Mouse (Mus musculus) midbrain, embryonic 10.5 days (tissue): Measurements from ENCODE around the gene Scyl2. TPM values are rescaled to one million over a fixed set of nuclear protein-coding genes. Genes with fewer than 3 reads are reported as not detected.

Experiments
- DNase-seq: peaks from one replicate; pipeline ENCODE4 v3.0.0-alpha.2; 2017; ENCODE audit warnings: low spot score
- H3K27ac ChIP-seq: fragments of 300-500 bp; sonication (generic); replicated peaks from 2 replicates; pipeline ENCODE4 v1.5.1; 2016; ENCODE audit warnings: mild to moderate bottlenecking
- H3K27me3 ChIP-seq: fragments of 300-500 bp; sonication (generic); 2 replicates; pipeline ENCODE4 v1.6.1; 2016; ENCODE audit warnings: low read depth, mild to moderate bottlenecking; ENCODE audit not compliant: poor library complexity, severe bottlenecking
- H3K36me3 ChIP-seq: fragments of 300-500 bp; sonication (generic); 2 replicates; pipeline ENCODE4 v1.6.1; 2016; ENCODE audit warnings: mild to moderate bottlenecking, moderate library complexity
- H3K4me1 ChIP-seq: fragments of 300-500 bp; sonication (generic); 2 replicates; pipeline ENCODE4 v1.6.1; 2016
- H3K4me3 ChIP-seq: fragments of 300-500 bp; sonication (generic); 2 replicates; pipeline ENCODE4 v1.5.1; 2016; ENCODE audit warnings: mild to moderate bottlenecking, moderate library complexity
- H3K9me3 ChIP-seq: fragments of 300-500 bp; sonication (generic); replicated peaks from 2 replicates; pipeline ENCODE4 v1.6.1; 2016; ENCODE audit warnings: mild to moderate bottlenecking
- WGBS: fragments of 180-500 bp; shearing (Covaris S2); methylation state at CpG from one replicate; pipeline ENCODE4 v1.1.7; 2016; 5-methylcytosine and 5-hydroxymethylcytosine counted together
- polyA plus RNA-seq: library from polyadenylated mRNA; unstranded; fragments of >200 nt; fragmentation: Nextera tagmentation; extraction: Ambion mirVana; gene quantifications from 2 replicates; pipeline ENCODE4 v1.2.1, GENCODE M21; 2016

Scyl2 gene
- polyA plus RNA-seq, 1 experiment from 2014 or later, result 8.3 TPM

- DNase-seq, result no peak
- no peak overlapping the region for H3K4me3 ChIP-seq
- 90% methylated on average over 7 of the region's 7 CpGs for WGBS
Observed at GRCm38 (mm10) chr10:89667571-89667970, 18.5 kb downstream of the Scyl2 start.

DNA sequence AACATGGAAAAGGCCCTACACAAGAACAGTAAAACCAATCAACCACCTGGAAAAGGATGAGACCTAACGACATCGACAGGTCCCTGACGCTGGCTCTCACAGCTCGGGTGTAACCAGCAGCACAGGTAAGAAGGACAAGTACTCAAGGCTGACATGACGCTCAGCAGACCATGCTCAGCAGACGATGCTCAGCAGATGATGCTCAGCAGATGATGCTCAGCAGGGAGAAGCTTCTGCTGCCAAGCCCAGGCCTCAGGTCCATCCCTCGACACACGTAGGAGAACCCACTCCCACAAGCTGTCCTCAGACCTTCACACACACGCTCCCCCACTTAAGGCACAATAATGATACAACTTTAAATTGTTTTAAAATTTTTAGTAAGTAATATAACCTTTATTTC, 20.4 kb downstream of the Scyl2 start:
- no peak for DNase-seq
- WGBS, result 96% methylated on average over 9 of the region's 9 CpGs
- H3K27me3 ChIP-seq, result no peaks in the 10 kb centered on the region
- H3K9me3 ChIP-seq, result no peaks in the 10 kb centered on the region
- no peak overlapping the region for H3K27ac ChIP-seq
- H3K36me3 ChIP-seq, result peaks cover 28% of the 10 kb centered on the region
- H3K4me3 ChIP-seq, result no peak overlapping the region
- no peaks in the 10 kb centered on the region for H3K4me1 ChIP-seq

More at GRCm38 (mm10) chr10:89667571-89667970, 18.5 kb downstream of the Scyl2 start:
- H3K36me3 ChIP-seq, result peaks cover 17% of the 10 kb centered on the region
- no peaks in the 10 kb centered on the region for H3K9me3 ChIP-seq
- no peaks in the 10 kb centered on the region for H3K4me1 ChIP-seq
- no peaks in the 10 kb centered on the region for H3K27me3 ChIP-seq
- no peak overlapping the region for H3K27ac ChIP-seq

DNA sequence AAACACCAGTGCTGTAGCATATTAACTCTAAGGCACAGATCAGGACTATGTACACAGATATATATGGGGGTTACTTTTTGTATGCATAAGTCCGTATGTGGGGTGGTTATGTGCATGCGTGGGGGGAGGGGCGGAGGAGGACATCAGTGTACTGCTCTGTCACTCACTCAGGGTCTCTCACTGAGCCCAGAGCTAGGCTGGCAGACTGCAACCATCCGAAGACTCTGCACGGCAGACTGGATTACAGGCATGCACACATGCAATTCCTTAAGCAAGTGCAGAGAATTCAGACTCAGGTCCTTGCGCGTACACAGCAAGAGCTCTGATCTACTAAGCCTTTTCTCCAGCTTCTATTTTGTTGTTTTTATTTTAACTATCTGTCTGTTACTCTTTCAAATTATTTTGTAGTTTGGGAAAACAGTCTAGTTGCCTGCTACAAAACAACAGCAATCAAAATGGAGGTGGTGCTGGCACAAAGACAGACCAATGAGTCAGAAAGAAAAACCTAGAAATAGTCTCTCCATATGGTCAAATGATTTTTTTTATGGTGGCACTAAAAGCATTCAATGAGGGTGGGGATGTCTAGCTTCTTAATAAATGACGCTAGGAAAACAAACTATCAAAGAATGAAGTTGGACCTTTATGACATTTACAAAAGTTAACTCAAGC, 21.0 kb downstream of the Scyl2 start:
- DNase-seq, result no peak
- H3K27ac ChIP-seq, result no peak overlapping the region
- no peaks in the 10 kb centered on the region for H3K9me3 ChIP-seq
- no peaks in the 10 kb centered on the region for H3K27me3 ChIP-seq
- H3K4me1 ChIP-seq, result no peaks in the 10 kb centered on the region
- 96% methylated on average over 8 of the region's 8 CpGs for WGBS
- peaks cover 34% of the 10 kb centered on the region for H3K36me3 ChIP-seq
- H3K4me3 ChIP-seq, result no peak overlapping the region

- Histone ChIP-seq H3K9me3 (no peaks in the 10 kb centered on the region), H3K4me3 (no peak overlapping the region), H3K4me1 (no peaks in the 10 kb centered on the region), H3K27ac (no peak overlapping the region), H3K36me3 (peaks cover 90% of the 10 kb centered on the region), H3K27me3 (no peaks in the 10 kb centered on the region)
- WGBS, result 92% methylated on average over 5 of the region's 5 CpGs
- DNase-seq, result no peak
Observed at GRCm38 (mm10) chr10:89656366-89656765, 29.7 kb downstream of the Scyl2 start.

DNA sequence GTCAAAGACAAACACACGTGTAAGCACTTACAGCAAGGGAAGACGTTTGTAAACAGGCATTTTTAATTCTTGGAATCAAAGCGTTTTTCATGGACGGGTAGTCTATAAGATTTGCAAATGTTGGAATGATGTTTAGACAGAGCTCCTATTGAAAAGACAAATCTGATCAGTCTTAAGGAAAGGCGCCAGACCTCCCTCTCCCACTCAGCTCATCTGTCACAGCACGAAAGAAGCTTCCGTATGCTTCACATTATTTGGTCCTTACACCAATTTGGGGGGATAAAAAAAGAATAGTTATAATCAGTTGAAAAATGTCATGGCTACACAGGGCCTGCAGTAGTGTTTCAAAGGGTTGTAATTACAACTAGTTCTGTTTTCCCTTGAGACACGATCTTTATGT, 33.2 kb downstream of the Scyl2 start:
- Histone ChIP-seq H3K9me3 (no peaks in the 10 kb centered on the region), H3K27ac (no peak overlapping the region), H3K4me1 (no peaks in the 10 kb centered on the region), H3K27me3 (no peaks in the 10 kb centered on the region), H3K36me3 (peaks cover 84% of the 10 kb centered on the region), H3K4me3 (no peak overlapping the region)
- 92% methylated on average over 8 of the region's 8 CpGs for WGBS
- DNase-seq, result no peak

DNA sequence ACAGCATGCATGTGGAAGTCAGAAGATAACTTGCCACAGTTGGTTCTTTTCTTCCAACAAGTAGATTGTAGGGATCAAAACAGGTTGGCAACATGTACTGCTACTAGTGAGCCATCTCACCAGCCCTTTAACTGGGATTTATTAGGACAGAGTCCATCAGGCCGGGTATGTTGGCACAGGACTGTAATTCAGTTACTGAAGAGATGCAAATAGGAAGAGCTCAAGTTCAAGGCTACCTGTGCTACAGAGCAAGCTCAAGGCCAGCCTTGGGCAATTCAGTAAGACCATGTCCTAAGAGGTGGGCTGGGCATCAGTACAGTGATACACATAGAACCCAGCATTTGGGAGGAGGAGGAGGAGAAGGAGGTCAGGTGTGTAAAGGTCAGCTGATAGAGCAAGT, 34.4 kb downstream of the Scyl2 start:
- Histone ChIP-seq H3K4me1 (no peaks in the 10 kb centered on the region), H3K4me3 (no peak overlapping the region), H3K27ac (no peak overlapping the region), H3K9me3 (no peaks in the 10 kb centered on the region), H3K27me3 (no peaks in the 10 kb centered on the region), H3K36me3 (peaks cover 82% of the 10 kb centered on the region)
- WGBS, result 95% methylated on average over 1 of the region's 1 CpGs
- no peak for DNase-seq

- H3K9me3 ChIP-seq, result no peaks in the 10 kb centered on the region
- peaks cover 86% of the 10 kb centered on the region for H3K36me3 ChIP-seq
- no peaks in the 10 kb centered on the region for H3K27me3 ChIP-seq
- DNase-seq, result no peak
- H3K27ac ChIP-seq, result no peak overlapping the region
- H3K4me3 ChIP-seq, result no peak overlapping the region
- no peaks in the 10 kb centered on the region for H3K4me1 ChIP-seq
- WGBS, result 93% methylated on average over 9 of the region's 9 CpGs
Observed at GRCm38 (mm10) chr10:89646918-89647317, 39.2 kb downstream of the Scyl2 start.

- Histone ChIP-seq H3K4me1 (no peaks in the 10 kb centered on the region), H3K27ac (no peak overlapping the region), H3K4me3 (no peak overlapping the region), H3K27me3 (no peaks in the 10 kb centered on the region), H3K36me3 (peaks cover 37% of the 10 kb centered on the region), H3K9me3 (no peaks in the 10 kb centered on the region)
- DNase-seq, result no peak
- 86% methylated on average over 3 of the region's 3 CpGs for WGBS
Observed at GRCm38 (mm10) chr10:89637001-89637400, 49.1 kb downstream of the Scyl2 start.

DNA sequence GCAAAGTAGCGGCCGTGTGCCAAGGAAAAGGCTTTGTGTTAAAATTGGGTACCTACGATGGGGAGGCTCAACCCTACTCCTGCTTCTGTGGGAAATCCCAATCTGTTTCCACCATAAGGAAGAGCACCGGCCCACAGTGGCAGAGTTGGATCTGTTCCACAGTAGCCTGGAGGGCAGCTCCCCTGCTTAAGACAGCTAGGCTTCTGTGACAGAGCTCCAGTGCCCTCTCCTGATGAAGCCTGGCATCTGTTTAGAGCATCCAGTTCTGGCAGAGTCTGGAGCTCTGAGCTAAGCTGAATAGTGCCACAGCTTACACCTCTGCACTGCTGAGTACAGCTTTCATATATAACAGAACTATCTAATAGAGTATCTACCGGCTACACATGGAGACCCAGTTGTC, 51.1 kb downstream of the Scyl2 start:
- H3K27me3 ChIP-seq, result no peaks in the 10 kb centered on the region
- 93% methylated on average over 5 of the region's 5 CpGs for WGBS

DNA sequence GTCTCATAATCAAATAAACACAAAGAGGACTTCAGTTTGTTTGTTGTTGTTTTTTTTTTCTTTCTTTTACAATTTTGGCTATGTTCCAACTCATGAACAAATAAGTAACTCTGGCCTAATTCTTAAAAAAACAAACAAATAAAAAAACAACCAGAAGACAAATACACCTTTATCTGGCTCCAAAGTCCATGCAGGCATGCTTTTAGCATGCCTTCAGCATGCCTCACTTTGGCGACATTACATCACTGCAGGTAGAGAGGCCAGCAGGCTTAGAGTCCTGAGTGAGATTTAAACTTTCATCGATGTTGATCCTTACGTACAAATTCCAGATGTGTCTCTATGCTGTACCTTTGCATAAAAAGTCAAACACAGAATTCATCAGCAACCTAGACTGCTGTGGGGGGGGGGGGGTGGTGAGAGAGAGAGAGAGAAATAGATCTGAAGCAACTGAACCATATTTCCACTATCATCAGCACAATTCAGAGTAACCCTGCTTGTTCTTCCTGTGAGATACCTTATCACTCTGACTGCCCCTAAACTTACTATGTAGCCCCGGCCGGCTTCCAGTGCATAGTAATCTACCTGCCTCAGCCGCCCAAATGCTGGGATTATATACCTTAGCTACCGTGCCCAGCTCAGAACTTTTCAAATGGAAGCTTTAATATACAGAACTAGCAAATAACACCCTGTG, 52.2 kb downstream of the Scyl2 start:
- peaks cover 6% of the 10 kb centered on the region; the same call in 1 of the 2 replicates for H3K36me3 ChIP-seq
- no peaks in the 10 kb centered on the region for H3K4me1 ChIP-seq
- peaks cover 7% of the 10 kb centered on the region; the same call in 1 of the 2 replicates for H3K27me3 ChIP-seq
- H3K27ac ChIP-seq, result no peak overlapping the region
- no peaks in the 10 kb centered on the region for H3K9me3 ChIP-seq
- H3K4me3 ChIP-seq, result no peak overlapping the region
- WGBS, result 92% methylated on average over 7 of the region's 7 CpGs
- no peak for DNase-seq

More for the DNA sequence above, 51.1 kb downstream of the Scyl2 start:
- DNase-seq, result no peak
- no peaks in the 10 kb centered on the region for H3K4me1 ChIP-seq
- H3K36me3 ChIP-seq, result peaks cover 18% of the 10 kb centered on the region
- no peaks in the 10 kb centered on the region for H3K9me3 ChIP-seq
- H3K27ac ChIP-seq, result no peak overlapping the region
- H3K4me3 ChIP-seq, result no peak overlapping the region

- DNase-seq, result no peak
- no peak overlapping the region for H3K4me3 ChIP-seq
- H3K4me1 ChIP-seq, result no peaks in the 10 kb centered on the region
- 90% methylated on average over 4 of the region's 4 CpGs for WGBS
- H3K27ac ChIP-seq, result no peak overlapping the region
- H3K9me3 ChIP-seq, result no peaks in the 10 kb centered on the region
- no peaks in the 10 kb centered on the region for H3K36me3 ChIP-seq
- H3K27me3 ChIP-seq, result peaks cover 7% of the 10 kb centered on the region; the same call in 1 of the 2 replicates
Observed at GRCm38 (mm10) chr10:89633121-89633520, 53.0 kb downstream of the Scyl2 start.

DNA sequence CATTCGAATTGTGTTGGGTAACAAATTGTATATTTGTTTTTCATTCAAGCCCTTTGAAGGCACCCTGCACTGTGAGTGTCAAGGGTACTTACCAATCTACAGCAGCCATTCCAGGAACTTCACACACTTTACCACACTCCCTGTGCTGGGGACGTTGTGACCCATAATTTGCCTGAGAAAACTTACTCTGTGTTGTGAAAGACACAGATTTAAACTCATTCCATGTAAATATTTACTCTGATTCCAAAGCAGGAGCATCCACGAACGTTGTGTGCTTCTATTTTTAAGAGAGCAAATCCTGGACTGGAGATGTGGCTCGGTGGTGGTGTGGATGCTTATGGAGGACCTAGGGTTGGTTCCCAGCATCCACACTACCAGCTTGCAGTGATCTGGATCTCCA, 54.3 kb downstream of the Scyl2 start:
- Histone ChIP-seq H3K27ac (no peak overlapping the region), H3K36me3 (no peaks in the 10 kb centered on the region), H3K9me3 (no peaks in the 10 kb centered on the region), H3K27me3 (peaks cover 7% of the 10 kb centered on the region; the same call in 1 of the 2 replicates), H3K4me3 (no peak overlapping the region), H3K4me1 (no peaks in the 10 kb centered on the region)
- DNase-seq, result no peak
- WGBS, result 71% methylated on average over 5 of the region's 5 CpGs

GRCm38 (mm10) chr10:89630564-89630963, 55.5 kb downstream of the Scyl2 start:
- 89% methylated on average over 1 of the region's 1 CpGs for WGBS
- DNase-seq, result no peak
- H3K4me1 ChIP-seq, result no peaks in the 10 kb centered on the region
- H3K36me3 ChIP-seq, result no peaks in the 10 kb centered on the region
- H3K27ac ChIP-seq, result no peak overlapping the region
- H3K27me3 ChIP-seq, result peaks cover 7% of the 10 kb centered on the region; the same call in 1 of the 2 replicates
- H3K4me3 ChIP-seq, result no peak overlapping the region
- H3K9me3 ChIP-seq, result no peaks in the 10 kb centered on the region
